Mouse (Mus musculus) spleen, adult 2 months (tissue): ENCODE measurements around the gene Gm7682. TPM values are rescaled to one million over a fixed set of nuclear protein-coding genes. Genes with fewer than 3 reads are reported as not detected.
"Not testable (repeated sequence)": the region's sequence is repeated elsewhere in the genome, so short reads cannot be mapped to it uniquely, and the experiment has no call there.

Experiments
- DNase-seq, 2 experiments: peaks; one replicate each; pipeline versions ENCODE4 v3.0.0 to v3.0.0-alpha.2; 2012 to 2021; ENCODE audit warnings: low spot score in 2 of 2, low read depth in 1 of 2
- H3K27ac ChIP-seq: fragments of 200-500 bp; 2 replicates; pipeline ENCODE4 v1.5.1; 2012; ENCODE audit warnings: low read length, inconsistent platforms; ENCODE audit not compliant: insufficient read depth
- H3K27me3 ChIP-seq: fragments of 200-500 bp; 2 replicates; pipeline ENCODE4 v1.6.1; 2012; ENCODE audit warnings: mild to moderate bottlenecking, moderate library complexity, low read length, inconsistent platforms; ENCODE audit not compliant: control insufficient read depth, insufficient read depth
- H3K36me3 ChIP-seq: fragments of 200-500 bp; 2 replicates; pipeline ENCODE4 v1.6.1; 2012; ENCODE audit warnings: mild to moderate bottlenecking, low read length, inconsistent platforms; ENCODE audit not compliant: control insufficient read depth, insufficient read depth
- H3K4me1 ChIP-seq: fragments of 200-500 bp; 2 replicates; pipeline ENCODE4 v1.6.1; 2011; ENCODE audit warnings: inconsistent platforms; ENCODE audit not compliant: control insufficient read depth, insufficient read depth, insufficient read length
- H3K4me3 ChIP-seq: fragments of 200-500 bp; 2 replicates; pipeline ENCODE4 v1.5.1; 2011; ENCODE audit warnings: mild to moderate bottlenecking, inconsistent platforms; ENCODE audit not compliant: insufficient read depth, insufficient read length; ENCODE audit errors: extremely low read depth
- WGBS: fragments of 180-500 bp; shearing (Covaris S2); methylation state at CpG from one replicate; pipeline ENCODE4 v1.1.7; 2018; 5-methylcytosine and 5-hydroxymethylcytosine counted together
- polyA plus RNA-seq: library from polyadenylated mRNA; depleted of rRNA; stranded (reverse); fragments of >200 nt; gene quantifications from 2 replicates; pipeline ENCODE4 v1.2.3, GENCODE M21; 2012; rRNA removed

Gm7682 gene
- polyA plus RNA-seq = not detected in 2 replicates

- H3K36me3 ChIP-seq, H3K4me3 ChIP-seq, H3K27me3 ChIP-seq, DNase-seq, H3K27ac ChIP-seq, H3K4me1 ChIP-seq: not testable (repeated sequence)
- no CpG with 5 or more reads among the region's 3 CpGs for WGBS
These were observed at the start of gene Gm7682 for GRCm38 (mm10) chr5:94445484-94445883. Gene Gm7682, plus strand, starts transcription at chr5:94445784.

Other genes with a start within 250 kb of the Gm7682 start
- gene Gm3106, start 227.8 kb upstream of the Gm7682 start, polyA plus RNA-seq = not detected in 2 replicates
- not detected in 2 replicates for gene A430089I19Rik, start 139.0 kb upstream of the Gm7682 start, polyA plus RNA-seq
- gene Gm6502, start 131.3 kb upstream of the Gm7682 start, polyA plus RNA-seq = not detected in 2 replicates
- gene AA792892, start 106.0 kb upstream of the Gm7682 start, polyA plus RNA-seq = not detected in 2 replicates
- gene Gm3139, start 80.5 kb downstream of the Gm7682 start, polyA plus RNA-seq = not detected in 2 replicates
- gene Gm3147, start 170.6 kb downstream of the Gm7682 start, polyA plus RNA-seq = not detected in 2 replicates
- not detected in 2 replicates for gene Gm6509, start 178.2 kb downstream of the Gm7682 start, polyA plus RNA-seq
- gene Gm6205, start 202.6 kb downstream of the Gm7682 start, polyA plus RNA-seq = not detected in 2 replicates